Mouse (Mus musculus) testis, postnatal 10 days (tissue): ENCODE data around the gene Prdx5.

Experiments used
- DNase-seq: peaks from one replicate; pipeline ENCODE4 v3.0.0; 2021; ENCODE audit warnings: low spot score

Gene Prdx5

DNA sequence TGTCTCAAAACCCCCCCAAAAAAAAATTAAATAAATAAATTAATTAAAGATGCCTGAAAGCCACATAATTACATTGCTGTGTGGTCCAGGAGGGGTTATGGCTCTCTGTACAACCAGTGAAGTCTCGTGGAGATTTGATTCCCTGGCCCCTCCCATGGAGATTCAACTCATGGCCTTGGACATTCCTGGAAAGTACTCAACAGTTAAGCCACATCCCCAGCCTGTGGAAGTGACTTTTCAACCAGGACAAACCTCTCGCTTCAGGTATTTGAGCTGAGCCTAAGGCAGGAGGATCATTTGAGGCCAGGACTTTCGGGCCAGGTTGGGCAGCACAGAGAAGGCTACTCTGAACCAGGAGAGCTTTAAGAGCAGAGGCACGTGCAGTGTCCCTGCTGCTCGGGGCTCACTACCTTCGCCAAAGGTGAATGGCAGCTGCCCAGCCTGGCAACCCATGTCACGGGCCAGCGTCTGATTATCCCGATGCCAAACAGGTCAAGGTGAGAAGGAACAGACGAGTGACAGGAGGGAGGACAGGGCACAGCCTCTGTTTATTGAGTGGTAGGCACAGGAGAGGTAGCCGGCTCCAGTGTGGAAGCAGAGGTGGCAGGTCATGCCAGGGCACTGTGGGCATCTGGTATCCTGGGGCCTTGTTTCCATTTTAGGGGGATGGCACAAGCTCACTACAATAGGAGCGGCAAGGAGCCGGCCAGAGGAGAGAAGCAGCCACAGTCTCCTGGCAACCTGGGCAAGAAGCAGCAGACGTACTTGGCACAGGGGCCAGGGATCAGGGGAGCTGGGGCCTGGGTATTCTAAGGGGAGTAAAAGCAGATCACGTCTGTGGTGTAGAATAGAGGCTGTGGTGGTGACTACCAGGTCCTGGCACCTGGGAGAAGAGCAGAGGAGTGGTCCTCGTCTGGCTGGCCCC is 27.9 kb upstream of the Prdx5 start:
- peak; percentile 46 for DNase-seq

DNA sequence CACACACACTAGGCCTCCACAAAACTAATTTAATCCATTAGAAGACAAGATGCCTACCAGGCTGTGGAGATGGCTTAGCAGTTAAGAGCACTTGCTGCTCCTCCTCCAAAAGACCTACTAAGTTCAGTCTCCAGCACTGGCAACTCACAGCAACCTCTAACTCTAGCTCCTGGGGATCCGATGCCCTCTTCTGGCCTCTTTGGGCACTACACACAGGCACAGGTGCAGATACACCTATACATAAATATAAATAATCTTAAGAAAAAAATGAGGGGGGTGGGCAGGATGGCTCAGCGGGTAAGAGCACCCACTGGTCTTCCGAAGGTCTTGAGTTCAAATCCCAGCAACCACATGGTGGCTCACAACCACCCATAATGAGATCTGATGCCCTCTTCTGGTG is 26.4 kb upstream of the Prdx5 start:
- peak; percentile 54 for DNase-seq

DNA sequence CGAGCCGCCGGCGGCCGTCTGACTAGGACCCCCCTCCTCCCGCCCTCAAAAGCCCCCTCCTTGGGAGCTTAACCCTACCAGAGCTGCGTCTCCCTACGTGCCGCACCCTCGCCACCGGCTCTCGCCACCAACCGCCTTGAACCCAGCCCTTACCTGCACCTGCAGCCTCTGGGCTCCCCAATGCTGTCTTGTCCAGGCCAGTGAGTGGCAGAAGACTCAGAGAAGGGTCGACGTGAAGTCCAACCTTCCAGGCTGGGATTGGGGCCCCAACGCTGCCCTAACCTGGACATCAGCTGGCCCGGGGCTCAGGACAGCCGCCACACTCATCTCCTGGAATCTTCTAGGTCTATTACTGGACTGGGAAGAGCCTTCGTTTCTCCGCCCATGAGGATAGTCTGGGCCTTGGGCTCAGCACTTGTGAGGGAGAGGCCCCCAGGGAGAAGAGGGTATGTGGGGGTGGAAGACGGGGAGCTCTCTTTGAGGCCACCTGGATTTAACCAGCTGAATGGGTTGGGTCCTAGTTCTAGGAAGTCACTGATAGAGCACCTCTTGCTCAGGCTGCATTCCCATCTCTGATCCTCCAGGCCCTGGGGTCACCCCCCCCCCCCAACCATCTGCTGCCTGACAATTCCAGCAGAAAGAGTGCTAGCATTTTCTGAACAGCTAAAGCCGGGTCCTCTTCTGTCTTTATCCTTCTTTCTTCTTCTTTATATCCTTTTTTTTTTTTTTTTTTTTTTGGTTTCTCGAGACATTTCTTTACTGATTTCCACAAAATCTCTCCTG is 24.5 kb upstream of the Prdx5 start, which contains the start of gene Kcnk4:
TSS of gene Kcnk4 (minus strand) at position 321 of the 783 bp plus-strand sequence.
- DNase-seq: peak; percentile 47

DNA sequence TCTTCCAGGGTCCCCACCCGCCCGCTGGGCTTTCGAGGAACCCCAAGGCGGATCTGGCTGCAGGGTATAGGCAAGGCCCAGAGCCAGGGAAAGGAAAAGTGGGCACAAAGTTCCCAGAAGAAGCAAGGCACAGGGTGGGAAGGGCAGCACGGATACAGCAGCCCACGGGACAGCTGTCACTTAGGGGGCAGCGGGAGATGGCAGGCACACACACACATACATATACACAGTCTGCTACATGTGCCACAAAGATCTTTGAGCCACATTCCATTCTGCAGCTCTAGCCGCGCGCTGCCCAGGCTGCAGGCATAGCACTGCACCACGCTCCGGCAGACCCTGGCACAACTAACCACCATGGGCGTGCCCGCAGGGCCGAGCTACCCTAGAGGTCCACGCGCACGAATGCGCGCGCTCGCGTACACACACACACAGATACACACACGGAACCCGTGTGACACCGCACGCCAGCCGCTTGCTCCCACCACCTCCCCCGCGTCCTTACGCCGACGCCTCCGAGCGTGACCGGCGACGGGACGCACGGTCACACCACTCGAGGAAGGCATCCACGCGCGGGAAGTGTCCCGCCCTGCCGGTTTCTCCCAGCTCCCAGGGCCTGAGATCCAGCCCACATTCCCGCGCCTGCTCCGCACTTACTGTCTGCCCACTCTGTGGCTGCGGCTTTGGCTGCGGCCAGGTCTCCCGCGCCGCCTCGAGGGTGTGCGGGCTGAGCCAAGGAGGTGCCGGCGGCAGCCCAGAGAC is 23.7 kb upstream of the Prdx5 start:
- peak; percentile 48 for DNase-seq

DNA sequence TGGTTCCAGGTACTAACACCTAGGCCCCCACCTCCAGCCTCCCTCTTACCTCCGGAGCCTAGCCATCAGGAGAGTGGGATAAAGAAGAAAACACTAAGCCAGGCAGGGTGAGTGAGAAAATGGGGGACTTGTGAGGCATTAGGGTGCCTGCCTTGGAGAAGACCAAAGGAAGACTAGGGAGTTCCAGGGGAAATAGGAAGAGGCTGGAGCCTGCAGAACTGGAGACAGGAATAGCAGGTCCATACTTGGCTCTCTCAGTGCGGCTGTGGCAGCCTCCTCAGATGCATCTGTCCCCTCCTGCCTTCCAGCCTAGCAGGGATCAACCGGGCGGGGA is 23.2 kb upstream of the Prdx5 start:
- DNase-seq: no peak

DNA sequence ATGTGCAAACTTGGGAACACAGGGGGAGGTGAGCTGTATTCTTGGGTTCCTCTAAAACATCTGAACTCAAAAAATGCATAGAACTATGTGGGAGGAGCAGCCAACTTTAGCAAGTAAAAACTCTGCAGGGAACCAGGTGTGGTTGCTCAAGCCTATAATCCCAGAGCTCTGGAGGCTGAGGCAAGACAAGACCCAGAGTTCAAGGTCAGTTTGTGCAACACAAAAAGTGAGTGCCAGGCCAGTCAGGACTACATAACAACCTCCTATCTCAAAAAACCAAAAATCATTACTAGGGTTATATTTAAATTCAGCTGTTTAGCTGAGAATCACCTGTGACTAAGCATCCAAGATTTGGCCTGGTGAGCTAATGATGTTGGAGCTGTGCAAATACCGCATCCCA is 22.1 kb upstream of the Prdx5 start:
- DNase-seq: no peak

DNA sequence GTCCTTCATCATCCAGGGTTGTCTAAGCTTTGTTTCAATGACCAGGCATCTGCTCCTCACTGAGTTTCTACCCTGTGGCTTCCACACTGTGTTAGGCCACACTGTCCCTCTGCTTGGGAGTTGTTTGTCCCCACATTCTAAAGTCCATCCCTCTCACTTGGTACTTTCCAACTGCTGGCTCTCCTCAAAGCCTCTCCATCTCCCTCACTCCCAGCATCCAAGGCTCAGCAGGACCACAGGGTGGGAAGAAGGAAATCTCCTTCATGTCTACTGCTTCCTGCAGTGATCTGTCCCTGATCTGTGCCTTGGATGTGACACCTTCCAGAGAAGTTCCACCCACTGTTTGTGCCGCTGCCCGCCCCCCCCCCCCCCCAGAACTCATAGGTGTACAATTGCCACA is 21.1 kb upstream of the Prdx5 start:
- no peak for DNase-seq

DNA sequence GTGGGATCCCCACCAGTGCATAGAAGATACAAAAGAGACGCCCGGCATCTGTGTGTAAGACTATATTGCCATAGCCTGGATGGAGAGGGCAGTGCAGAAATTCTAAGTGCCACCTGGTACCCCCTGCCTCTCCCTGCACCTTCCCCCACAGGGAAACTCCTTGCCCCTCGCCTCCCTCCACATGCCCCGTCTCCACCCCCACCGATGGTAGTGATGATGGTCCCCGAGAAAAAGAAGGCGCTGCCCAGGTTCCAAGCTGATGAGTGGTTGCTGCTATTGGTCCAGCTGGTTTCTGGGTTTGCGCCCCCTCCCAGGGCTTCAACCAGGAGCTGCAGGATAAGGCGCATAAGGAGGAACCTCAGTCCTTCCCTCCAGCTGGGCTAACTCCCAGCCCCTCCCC is 18.2 kb upstream of the Prdx5 start:
- DNase-seq: peak; percentile 38

DNA sequence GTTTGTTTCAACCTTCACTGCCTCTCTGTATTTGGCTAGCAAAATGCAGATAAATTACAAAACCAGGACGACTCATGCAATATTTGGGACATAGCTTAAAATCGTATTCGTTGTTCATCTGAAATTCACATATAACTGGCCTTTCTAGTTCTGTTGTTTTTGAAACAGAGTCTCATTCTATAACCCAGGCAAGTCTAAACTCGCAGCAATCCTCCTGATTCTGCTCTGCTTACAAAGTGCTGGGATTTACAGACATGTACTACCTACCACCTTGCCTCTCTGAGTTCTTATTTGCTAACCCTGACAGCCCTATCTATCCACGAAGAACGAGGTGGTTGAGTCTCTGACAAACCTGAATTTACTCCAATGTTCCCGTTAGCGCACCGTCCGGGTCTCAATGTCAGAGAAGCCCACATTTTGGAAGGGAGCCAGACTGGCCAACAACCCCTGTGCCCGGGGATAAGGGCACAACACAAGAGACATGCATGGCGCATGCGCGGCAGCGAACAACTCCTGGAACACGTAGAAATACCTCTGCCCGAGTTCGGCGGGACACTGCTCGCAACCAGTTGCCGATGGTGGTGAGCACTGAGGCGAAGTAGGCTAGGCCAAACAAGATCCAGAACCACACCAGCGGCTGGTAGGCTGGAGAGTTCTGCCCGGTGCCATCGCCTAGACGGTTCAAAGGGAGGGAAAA is 16.8 kb upstream of the Prdx5 start:
- peak; percentile 58 for DNase-seq

DNA sequence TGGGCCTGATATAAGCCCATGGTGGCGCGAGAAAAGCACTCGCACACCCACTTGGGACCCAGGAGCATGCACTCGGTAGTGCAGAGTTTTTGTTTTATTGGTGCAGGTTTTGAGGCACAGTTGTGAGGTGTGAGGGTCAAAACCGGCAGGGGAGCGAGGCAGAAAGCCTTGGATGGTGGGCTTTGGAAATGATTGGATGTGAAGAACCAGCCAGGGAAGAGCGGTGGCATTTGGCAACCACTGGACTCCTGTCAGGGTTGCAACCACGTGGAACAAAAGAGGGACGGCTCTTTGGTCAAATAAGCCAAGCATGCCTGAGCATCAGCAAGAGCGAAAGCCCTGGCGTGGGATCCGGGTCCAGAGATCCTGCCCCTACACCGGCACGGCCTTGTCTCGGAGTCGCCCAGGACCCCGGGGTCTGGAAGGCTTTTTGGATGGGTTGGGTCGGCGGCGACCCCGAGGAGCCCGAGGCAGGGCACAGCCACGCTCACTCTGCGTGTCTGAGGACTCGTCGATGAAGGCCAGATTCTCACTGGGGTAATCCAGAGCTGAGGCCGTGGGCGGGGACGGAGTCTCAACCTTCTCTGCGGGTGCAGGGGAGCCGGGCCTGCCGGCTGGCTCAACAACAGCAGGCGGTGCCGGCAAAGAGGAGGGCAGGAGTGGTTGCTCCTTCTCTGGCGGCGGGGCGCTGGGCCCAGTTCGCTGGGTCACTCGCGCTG is 15.9 kb upstream of the Prdx5 start:
- DNase-seq: peak; percentile 52

DNA sequence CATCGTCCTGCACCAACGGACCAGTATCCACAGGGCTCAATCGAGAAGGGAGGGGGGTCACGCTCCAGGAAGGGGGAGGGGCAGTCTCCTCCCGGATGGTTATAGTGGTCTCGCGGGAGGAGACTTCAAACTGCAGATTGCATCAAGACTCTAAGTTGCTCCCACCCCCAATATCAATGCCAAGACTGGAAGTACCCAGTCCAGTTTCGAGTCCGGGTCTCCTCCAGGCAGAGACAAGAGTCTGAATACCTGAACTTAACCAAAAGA is 15.3 kb upstream of the Prdx5 start, which contains the start of gene Catsperz:
TSS of gene Catsperz (minus strand) at position 74 of the 267 bp plus-strand sequence.
- DNase-seq: peak; percentile 51

DNA sequence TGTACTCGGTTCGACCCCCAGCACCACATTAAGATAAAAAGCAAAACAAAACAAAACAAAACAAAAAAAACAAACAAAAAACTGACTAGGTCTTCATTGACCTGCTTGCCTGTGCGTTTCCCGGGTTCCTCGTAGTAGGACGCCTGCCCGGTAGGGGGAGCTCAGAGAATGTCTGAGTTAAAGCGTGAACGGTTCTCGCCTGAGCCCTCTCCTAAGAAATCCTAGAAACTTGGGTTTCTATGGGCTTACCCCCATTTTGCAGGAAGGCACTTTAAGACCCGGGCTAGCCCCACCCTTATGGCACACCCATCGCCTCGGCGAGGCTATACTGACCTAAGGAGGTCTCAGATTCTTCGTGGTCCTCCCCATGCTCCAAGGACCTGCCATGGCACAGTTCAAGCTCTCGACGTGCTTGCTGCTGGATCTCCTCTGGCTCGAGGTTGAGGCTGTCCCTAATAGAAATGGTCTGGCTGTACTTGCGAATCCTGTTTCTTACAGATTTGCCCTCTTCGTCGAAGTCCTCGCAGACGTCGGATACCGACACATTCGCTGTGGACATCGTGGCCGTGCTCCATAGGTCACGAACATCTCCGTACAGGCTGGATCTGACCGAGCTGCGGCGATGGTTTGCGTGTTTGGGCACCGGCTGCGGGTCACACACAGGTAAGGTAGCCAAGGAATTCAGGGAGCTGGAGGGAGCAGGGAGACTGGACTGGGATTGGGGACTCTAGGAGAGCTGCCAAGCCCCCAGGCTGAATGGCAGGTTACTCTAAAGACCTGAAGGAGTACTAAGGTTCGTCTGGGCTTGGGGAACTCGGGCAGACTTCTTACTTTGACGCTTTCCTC is 14.8 kb upstream of the Prdx5 start:
- DNase-seq: peak; percentile 93

DNA sequence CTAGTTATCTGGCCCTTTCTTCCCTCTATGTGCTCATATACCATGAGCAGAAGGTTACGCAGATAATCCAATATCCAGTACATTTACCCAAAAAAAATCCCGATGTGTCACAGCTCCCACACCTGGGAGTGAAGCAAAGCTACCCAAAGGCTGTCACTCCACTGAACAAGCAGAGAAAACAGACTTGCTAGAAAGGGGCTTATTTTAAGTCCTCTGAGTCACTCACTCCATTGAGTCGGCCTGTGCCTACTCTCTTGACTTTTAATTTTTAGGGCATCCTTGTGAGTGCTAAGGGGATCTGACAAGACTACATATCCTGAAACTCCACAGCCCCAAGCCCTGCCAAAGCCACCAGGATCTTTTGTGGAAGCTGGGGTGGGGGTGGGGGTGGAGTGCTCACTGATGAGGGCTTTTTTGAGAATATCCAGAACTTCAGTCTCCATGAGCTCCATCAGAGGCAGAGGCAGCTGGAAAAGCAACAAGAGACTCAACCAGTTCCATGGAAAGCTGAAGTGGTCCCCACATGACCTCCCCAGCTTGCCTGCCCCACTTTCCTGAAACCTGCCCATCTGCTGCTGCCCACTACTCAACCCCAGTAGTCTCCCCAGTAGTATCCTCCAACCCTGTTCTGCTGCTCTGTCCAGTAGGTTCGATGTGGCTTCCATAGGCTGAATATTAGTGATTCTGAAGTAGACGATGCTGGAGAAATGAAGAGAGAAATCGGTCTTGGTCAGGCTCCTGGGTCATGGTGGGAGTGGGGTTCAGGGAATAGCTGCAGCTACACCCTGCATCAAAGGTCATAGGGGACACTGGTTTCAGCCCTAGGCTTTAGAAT is 13.2 kb upstream of the Prdx5 start:
- no peak for DNase-seq

DNA sequence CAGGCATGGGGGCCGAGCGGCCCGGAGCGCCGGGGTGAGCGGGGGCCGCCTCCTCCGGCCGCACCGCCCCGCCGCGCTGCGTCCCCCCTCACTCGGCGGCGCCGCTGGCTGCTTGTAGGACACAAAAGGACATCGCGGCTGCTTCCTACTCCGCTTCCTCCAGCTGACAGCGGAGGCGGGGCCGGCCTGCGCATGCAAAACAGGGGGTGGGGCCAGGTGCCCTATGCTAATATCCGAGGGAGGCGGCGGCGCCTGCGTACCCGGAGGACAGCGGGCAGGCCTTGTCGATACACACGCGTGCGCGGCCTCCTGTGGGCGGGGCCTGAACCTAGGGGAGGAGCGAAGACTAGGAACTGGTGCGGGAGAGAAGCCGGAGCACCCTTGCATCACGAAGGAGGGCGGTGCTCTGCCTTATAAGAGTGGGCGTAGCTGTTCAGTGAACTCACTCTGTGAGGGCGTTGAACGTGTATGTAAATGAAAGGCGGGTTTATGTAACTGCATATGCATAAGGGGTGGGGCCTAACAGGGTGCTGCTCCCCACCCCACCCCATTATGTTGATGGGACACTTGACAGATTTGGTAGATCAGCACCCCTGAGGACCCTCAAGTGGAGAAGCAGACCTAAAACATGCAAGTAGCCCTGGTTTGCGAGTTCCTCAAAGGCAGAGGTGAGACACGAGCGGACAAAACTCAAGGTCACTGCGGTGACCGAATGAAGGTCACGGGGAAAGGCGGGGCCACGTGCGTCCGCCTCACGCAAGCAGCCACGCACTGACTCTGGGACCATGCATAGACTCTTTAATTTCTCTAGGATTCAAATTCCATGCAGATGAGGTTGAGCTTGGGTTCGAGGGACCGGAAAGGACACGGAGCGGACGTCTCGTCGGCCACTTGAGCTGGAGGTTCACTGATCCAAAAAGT is 12.0 kb upstream of the Prdx5 start, which contains the start of gene Esrra:
TSS of gene Esrra (minus strand) at position 167 of the 921 bp plus-strand sequence.
- DNase-seq: peak; percentile 100

DNA sequence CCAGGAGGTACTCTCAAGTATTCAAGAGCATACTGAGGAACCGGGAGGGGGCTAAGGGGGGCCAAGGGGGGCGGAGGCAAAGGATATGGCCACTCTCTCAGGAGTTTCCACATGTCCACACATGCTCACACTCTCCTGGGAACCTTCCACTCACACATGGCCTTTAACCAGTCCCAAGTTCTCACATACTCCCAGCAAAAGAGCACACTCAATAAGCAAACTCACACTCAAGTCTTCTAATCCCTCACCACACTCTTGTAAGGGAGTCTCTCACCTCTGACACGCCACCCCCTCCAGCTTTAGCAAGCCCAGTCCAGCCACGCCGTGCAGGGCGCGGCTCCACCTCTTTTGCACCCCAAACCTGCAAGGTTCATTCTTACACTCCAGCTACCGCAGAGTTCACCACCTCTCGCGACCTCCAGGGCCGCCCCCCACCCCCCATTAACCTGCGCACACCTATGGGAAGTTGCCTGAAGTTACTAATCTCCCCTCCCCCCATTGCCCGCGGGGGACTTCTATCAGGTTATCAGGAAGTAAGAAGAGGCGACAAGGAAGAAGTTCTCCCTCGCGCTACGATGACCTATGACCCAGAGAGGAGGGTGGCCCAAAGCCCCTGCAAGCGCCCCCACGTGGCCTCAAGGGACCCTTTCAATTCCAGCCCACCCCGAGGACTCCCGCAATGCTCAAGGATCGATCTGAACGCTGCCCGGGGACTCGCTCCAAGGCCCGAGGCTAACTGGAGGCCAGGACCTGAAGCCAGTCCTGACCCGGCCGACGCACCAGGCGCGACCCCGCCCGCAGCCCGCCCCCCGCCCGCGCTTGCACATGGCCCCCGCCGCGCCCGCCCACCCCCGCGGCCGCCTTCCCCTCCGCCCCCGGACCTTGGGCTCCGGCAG is 11.1 kb upstream of the Prdx5 start:
- peak; percentile 72 for DNase-seq

DNA sequence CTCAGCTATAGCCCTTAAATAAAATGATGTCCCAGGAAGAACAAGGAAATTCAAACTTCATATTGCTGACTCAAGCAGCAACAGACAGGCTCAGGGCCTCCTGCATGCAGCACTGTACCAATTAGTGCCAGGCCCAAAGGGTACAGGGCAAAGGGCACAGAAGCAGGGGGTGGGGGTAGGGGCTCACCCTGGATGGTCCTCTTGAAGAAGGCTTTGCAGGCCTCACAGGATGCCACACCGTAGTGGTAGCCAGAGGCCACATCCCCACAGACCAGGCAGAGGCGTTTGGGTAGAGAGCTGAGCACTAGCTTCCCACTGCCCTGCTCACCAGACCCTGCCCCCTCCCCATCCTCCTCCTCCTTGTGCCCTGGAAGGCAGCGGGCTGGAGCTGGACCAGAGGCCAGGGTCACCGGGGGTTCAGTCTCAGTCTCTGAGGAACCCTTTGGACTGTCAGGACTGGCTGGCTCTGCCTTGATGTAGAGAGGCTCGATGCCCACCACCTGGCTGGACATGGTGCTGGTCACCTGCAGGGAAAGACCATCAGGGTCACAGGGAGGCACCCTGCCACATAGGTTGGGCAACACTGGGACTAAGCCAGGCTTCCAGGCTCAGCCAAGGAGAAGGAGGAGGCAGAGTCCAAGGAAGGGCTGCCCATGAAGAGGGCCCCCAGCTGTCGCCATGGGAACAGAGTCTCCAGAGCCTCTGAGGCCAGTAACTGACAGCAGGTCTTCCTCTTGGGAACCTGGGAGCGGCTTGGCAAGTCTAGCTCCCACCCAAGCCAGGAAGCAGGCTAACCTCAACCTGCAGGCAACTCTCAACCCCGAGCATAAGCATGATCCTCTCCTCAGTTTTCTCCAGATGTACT is 10.2 kb upstream of the Prdx5 start:
- peak; percentile 64 for DNase-seq
